Mouse (Mus musculus) gastrocnemius, postnatal 36 days (tissue): ENCODE results near the gene Ssbp3. TPM values are rescaled to one million over a fixed set of nuclear protein-coding genes. Genes with fewer than 3 reads are reported as not detected.

ENCODE experiments used
- DNase-seq, 2 experiments: peaks; one replicate each; pipeline ENCODE4 v3.0.0; 2022
- intact Hi-C: fragments of 180-260 bp; cut with DNase I; formaldehyde crosslinking; loops from one replicate; pipeline ENCODE4 v1.15.1; 2025
- long read RNA-seq, 2 experiments: library from polyadenylated mRNA; stranded (forward); transcript quantifications; one replicate each; pipeline ENCODE4 v2.0.0; 2021
- total RNA-seq, 2 experiments: library from RNA; stranded (reverse); gene quantifications; 2 replicates each; pipeline ENCODE4 v1.2.3; 2021

Gene Ssbp3
- total RNA-seq: 10 to 100 TPM; 21.3 to 25.6 TPM
- long read RNA-seq, experiment 1, transcript Ssbp3-202 (17 exons, 1,924 nt): major isoform, 6 of 12 reads
- long read RNA-seq, experiment 1, partial matches to known transcripts: 4 of 12 reads
- long read RNA-seq, experiment 1, other reads (novel, unspliced or antisense): 2 of 12 reads
- long read RNA-seq, experiment 2, transcript Ssbp3-202 (17 exons, 1,924 nt): major isoform, 9 of 19 reads
- long read RNA-seq, experiment 2, partial matches to known transcripts: 3 of 19 reads
- long read RNA-seq, experiment 2, other reads (novel, unspliced or antisense): 6 of 19 reads

DNA sequence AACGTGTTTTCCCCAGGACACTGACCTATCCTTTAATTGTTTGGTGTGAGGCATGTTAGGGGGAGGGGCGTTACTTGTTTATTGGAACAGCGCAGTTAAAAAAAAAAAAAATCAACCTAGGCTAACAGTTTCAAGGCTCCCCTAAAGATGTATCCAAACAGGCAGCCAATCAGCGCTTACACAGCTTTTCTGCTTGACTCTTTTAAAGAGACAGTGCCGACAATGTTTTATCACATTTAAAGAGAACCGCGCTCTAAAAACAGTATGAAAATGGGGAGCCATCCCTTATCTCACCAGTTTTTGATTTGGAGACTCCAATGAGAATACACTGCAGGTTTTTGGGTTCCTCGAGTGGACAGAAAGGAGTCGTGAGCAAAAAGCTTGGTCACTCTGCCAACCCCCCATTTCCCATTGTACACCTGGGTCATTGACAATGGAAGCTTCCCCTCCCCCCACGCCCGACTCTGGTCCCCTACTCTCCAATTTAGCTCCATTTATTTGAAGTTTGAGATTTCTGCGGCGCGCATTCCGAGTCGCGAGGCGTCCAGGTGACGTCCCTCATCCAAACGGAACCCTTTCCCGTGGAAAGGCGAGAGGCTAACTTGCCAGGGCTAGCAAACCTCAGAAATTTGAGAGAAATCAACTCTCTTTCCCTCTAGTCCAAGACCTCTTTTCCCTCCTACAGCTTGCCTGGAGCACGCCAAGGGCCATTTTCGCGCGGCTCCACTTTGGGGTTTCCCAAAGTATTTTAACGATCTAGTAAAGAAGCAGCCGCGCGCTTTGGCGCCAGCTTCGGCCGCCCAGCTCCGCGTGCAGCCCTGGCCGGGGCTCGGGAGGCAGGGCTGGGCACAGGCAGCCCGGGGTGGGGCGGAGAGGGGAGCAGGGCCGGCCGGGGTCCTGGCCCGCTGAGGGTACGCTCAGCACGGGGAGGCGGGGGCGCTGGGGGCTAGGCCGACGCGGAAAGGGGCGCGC is at the start of gene Ssbp3:
Gene Ssbp3, plus strand, starts transcription at position 501 of the 972 bp plus-strand sequence.
- intact Hi-C loops: loop anchor here (1.0 to 5.0 kb wide), 3 partner anchors 70 to 252 kb away; no protein-coding TSS in a partner anchor
- peak; percentile 44 to 59 for DNase-seq

DNA sequence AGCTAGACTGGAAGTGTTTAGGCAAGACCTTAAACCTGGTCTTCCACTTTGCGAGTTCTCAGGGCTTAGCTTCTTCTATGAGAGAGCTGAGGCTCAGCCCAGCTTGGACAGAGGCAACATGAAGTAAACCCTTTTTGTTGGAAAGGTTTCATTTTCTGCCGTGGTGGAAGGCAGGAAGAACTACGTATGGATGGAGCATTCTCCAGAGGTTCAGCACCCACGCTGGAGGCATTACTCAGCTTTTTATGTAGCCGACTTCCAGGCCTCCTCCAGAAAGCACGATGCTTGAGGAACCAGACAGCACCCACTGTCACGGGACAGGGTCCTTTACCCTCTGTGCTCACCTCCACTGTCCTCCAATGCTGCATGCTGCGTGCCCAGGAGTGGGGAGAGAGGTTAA is 48.6 kb upstream of the Ssbp3 start:
- no peak for DNase-seq
- intact Hi-C loops: no loop called here

DNA sequence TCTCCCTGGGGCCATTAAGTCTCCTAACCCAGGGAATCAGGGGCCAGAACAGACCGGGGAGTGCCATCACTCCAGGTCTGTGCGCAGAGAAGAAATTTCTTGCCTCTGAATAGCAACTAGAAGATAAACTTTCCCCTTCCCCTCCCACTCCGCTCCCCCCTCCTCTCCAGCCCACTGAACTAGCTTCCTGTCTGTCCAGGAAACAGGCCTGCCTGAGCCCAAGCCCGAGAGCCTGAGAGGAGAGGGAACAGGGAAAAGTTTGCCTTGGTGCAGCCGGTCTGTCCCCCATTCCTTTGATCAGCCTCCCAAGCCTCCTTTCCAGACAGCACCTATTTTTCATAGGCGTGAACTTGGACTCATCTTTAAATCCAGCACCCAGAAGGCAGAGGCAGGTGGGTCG is 48.2 kb upstream of the Ssbp3 start:
- intact Hi-C loops: no loop called here
- DNase-seq: no peak

DNA sequence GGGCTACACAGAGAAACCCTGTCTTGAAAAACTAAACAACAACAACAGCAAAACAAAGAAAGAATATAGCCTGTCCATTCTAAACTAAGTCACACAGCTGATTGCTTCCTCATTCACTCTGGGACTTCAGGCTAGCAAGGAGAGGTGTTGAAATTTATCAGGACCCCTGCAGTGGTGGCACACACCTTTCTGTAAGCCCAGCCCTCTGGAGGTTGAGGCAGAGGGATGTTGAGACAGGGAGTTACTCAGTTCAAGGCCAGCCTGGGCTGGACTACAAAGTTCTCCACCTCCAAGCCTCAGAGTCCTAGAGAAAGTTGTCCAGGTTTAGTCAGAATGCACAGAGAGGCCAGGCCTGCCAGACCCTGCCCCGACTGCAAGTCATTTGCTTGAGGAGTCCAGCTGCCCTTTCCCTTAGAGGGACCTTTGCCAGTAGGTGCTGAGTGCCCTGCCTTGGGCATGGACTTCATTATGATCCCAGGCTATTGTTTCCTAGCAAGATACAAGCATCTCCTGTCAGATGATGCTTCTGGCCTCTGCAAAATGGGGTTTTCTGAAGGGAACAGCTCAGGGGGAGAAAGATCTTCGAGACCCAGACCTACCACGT is 47.6 kb upstream of the Ssbp3 start:
- intact Hi-C loops: no loop called here
- DNase-seq: no peak

DNA sequence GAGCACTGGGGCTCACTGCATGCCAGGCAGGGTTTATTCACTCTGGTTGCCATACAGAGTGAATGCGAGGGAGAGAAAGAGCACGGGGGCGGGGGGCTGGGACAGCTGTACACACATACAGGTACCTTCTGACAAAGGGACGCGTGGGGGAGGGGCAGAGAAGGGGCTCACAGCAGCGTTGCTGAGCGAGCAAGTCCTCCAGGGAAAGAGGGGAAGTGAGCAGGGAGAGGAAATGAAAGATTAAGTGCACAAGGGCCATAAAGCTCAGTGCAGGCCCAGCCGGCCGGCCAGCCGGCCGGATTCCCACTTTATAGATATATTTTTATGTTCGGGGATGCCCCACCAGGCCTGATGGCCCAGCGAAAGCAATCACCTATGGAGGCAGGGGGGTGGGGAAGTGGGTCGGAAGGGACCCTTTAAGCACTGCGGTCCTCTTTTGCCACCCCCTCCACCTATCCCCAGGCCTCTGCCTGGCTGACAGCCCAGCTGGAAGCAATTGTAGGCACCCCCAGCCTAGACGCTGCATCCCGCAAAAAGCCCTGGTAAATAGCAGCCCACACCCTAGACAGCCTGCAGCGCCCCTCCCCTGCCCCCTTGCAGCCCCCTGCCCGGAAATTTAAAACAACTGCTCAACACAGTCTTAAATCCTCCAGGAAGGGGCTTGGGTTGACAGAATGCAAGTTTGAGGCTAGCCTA is 44.9 kb upstream of the Ssbp3 start:
- intact Hi-C loops: no loop called here
- no peak for DNase-seq

DNA sequence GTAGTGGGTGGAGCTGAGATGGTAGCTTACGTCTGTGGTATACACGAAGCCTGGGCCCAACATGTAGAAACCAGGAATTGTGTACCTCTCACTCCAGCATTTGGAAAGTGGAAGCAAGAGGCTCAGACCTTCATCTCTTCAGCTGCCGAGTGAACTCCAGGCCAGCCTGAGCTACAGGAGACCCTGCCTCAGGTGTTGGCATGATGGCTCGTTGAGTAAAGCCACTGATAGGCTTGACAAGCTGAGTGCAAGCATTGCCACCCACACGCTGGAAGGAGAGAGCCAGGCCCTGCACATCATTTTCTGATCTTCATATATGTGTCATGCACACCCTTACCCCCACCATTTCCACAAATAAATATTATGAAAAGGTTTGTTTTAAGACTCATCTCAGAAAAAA is 44.1 kb upstream of the Ssbp3 start:
- DNase-seq: no peak
- intact Hi-C loops: no loop called here

DNA sequence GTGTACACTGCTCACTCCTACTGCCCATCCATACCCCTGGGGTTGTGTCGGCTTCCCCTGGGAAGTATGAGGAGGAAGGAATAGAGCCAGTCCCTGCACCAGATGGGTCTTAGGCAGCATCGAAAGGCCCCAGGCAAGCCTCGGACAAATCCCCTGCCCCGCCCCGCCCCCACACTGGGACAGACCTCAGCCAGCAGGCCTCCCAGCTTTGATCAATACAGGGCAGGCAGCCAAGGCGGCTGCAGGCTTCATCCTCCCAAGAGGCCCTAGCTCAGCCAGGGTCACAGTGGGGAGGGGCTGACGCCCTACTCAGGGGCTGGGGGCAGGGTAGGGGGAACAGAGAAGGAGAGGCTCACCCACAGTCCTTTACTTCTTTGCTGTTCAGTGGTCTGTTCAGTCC is 43.7 kb upstream of the Ssbp3 start:
- DNase-seq: no peak

DNA sequence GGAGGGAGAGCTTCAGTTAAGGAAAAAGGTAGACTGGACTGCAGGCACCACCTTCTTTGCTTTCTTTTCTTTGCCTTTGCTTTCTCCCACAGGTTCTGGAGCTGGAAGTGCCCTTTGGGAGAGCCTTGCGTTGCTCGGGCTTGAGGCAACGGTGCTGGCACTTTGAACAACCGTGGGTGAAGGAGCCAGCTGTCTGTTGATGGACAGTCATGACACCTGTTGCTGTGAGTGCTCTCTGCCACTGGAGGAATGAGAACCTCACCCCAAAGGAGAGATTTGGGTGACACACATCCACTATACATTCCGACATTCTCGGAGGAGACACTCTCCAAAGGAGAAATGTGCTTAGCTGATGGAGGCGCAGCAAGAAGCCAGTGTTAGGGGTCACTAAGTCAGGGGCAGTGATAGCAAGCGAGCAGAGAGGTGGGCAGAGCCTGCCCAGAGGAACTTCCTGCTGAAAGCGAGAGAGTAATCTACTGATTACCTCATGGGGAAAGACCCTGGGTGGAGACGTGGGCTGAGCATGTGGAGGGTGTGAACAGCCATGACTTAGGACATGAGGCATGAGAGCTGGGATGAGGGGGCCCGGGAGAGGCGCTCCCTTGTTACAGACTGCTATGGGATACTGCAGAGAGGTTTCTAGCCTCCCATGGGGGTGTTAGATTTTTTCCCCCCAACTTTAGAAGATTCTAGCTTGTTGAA is 41.6 kb upstream of the Ssbp3 start:
- no peak for DNase-seq
- intact Hi-C loops: no loop called here

More for the DNA sequence above, 43.7 kb upstream of the Ssbp3 start:
- intact Hi-C loops: no loop called here

DNA sequence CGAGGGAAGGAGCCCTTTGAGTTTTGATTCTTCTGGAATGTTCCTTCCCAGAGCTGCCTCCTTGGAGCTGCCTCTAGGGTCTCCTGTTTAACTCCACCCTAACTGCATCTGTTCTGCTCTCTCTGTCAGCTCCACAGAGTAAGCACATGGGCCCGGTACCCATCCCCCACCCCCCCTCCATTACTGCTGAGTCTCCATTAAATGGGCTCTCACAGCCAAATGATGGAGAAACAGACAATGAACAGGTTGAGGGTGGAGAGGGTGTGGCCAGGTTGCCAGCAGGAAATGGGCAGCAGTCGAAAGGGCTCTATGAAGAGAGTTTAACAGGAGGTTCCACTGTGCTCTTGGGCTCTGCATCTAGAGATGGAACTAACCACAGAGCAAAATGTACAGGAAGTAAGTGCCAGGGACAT is 41.0 kb upstream of the Ssbp3 start:
- intact Hi-C loops: no loop called here
- DNase-seq: no peak

DNA sequence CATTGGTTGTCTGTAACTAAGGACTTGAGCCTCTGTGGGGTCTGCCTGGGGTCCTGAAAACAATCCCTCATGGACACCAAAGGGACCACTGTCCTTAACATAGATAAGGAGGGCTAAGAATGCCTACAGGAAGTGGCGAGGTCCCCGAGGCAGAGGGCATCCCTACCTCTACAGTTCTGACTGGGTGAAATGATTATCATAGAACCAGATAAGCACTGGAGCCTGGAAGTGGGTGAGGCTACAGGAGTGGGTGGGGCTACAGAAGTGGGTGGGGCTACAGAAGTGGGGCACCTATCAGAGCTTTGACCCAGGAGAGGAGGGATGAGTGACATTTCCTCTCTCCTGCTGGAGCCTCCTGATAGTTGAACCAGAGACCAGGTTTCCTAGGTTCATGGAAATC is 39.9 kb upstream of the Ssbp3 start:
- intact Hi-C loops: no loop called here

DNA sequence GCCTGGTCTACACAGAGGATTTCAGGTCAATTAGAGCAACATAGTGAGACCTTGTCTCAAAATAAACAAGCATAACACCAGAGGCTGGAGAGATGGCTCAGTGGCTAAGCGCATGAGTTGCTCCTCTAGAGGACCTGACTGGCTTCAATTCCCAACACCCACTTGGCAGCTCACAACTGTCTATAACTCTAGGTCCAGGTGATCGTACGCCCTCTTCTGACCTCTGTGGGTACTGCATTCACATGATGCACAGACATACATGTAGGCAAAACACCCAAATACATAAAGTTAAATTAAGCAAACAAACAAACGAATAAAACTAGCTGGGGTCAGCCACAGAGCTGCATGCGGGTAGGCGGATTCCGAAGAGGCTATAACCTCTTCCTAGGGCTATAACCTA is 36.0 kb upstream of the Ssbp3 start:
- intact Hi-C loops: no loop called here
- no peak for DNase-seq

More for the DNA sequence above, 39.9 kb upstream of the Ssbp3 start:
- no peak for DNase-seq

DNA sequence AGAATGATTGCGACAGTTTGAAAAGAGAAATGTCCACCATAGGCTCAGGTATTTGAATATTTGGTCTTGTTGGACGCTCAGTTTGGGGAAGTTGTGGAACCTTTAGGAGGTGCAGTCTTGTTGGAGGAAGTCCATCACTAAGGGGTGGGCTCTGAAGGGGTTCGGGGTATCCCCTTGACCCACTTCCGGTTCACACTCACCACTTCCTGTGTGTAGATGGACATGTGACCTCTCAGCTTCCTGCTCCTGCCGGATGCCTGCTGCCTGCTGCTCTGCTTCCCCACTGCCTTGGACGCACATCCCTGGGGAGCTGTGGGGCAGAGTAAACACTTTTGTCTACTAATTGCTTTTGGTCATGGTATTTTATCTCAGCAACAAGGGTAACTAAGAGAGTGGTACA is 29.4 kb upstream of the Ssbp3 start:
- no peak for DNase-seq
- intact Hi-C loops: no loop called here

DNA sequence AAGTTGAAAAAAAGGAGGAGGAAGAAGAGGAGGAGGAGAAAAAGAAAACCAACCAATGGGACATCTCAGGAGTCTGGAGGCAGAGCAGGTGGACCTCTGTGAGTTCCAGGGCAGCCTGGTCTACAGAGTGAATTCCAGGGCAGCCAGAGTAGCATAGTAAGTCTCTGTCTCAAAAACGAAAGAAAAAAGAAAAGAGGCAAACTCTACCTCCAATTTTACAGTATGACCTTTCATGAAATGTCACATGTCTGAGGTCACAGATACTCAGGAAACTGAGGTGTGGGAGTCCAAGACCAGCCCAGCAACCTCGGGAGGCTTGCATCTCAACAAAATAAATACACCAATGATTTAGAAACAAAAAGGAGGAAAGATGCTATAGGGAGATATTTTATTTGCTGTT is 27.4 kb upstream of the Ssbp3 start:
- DNase-seq: no peak
- intact Hi-C loops: no loop called here

DNA sequence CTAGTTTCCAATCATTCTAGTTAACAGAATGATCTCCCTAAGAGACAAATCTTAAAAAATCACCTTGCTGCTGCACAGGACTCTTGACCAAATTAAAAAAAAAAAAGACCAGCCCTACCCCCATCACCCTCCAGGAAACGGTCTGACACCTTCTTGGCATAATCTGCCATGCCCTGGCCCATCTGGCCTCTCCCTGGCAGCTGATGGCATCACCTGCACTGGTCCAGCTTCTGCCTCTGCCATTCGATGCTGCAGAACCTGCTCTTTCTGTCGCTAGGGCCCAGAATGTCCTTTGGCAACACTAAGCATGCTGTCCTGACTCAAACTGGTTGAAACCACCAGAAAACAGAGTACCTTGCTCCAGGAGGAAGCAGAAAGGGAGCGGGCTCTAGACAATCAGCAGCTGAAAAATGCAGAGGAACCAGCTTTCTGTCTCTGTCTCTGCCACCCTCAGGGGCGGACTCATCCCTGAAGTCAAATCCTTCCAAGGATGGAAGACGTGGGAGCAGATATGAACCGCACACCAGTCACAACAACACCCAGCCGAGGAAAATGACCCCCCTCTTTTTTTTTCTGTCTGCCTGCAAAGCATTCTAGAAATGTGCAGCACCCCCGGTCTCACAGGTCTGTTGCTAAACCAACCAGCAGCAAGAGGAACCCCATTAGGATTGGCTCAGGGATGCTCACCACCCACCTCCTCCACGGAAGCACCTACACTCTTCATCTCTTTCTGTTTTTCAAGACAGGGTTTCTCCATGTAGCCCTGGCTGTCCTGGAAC is 24.0 kb upstream of the Ssbp3 start:
- intact Hi-C loops: no loop called here
- no peak for DNase-seq

DNA sequence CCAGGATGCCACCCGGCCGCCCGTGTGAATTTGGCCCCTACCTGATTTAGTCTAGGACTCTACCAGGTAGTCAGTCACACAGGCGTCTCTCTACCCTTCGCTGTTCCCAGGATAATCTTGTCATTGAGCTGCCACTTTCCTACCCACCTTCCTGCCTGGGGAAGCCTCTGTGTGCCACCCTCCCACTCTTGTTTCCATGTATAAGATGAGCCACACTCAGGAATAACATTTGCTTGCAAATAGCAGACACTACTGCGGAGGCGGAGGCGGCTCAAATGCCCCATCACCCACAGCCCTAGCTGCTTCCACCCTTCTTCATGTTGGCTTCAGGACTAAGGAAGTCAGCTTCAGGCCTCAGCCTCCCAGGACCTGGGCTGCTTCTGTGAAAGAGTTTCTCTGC is 14.4 kb upstream of the Ssbp3 start:
- intact Hi-C loops: no loop called here
- no peak for DNase-seq

DNA sequence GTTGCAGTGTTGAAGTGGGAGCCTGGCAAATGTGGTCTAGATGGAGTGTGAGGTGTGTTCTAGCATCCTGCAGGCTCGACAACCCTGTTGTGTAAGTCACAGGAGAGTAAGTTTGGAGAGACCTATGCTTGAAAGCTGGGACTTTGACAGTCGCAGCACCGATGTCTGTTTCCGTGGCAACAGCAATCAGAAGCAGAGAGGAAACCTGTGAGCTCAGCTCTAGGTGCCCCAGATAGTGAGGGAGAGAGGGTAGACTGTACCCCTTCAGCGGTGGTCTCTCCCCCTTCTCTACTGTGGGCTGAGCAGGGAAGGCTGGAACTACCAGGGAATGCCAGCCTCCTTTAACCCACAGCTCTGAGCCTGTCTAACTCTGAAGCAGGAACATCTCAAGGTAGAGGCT is 11.6 kb upstream of the Ssbp3 start:
- DNase-seq: no peak
- intact Hi-C loops: no loop called here

DNA sequence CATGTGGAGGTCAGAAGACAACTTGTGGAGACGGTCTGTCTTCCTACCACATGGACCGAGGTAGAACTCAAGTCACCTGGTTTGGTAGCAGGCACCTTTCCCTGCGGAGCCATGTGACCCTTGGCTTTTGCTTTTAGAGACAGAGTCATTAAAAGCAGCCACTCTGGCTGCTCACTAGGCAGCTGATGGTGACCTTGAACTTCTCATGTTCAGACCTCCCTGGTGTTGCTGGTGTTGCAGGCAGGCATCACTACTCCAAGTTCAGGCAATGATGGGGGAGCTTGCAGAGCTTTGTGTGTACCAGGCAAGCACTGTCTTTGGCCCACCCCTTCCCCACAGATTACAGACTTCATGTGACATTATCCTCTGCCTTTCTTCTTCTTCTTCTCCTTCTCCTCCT is 11.0 kb upstream of the Ssbp3 start:
- intact Hi-C loops: no loop called here

DNA sequence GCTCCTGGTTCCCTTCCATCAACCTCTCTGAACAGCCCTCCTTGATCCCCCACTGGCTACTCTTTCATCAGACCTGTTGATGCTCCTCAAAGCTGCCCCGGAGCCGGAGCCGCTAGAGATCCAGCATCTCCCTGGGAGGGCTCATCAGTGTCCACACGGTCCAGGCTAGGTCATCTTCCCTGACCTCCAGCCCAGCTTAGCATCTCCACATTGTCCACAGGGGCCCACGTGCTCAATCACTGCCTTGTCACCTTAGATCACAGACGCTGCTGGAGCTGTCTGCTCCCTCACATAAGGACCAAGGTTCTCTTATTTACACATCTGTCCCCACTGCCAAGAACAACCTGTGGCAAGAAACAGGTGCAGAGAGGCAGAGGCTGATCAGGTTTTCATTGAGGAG is 9.8 kb upstream of the Ssbp3 start:
- intact Hi-C loops: no loop called here
- no peak for DNase-seq

More for the DNA sequence above, 11.0 kb upstream of the Ssbp3 start:
- DNase-seq: no peak

DNA sequence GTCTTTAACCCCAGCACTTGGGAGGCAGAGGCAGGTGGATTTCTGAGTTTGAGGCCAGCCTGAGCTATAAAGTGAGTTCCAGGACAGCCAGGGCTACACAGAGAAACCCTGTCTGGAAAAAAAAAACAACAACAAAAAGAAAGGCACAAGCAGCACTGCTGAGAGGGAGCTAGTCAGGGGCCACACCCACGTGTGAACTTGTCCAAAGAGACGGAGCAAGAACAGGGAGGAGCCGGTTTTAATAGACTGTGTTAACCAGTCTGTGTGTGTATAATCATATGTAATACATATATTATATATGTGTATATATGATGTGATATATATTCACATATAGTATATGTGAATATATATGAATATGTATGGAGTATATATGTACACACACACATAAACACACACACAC is 8.9 kb upstream of the Ssbp3 start:
- intact Hi-C loops: no loop called here

More for the DNA sequence above, 8.9 kb upstream of the Ssbp3 start:
- no peak for DNase-seq
